Mouse (Mus musculus) limb, embryonic 11.5 days (tissue): ENCODE data around the gene Eno2. TPM values are rescaled to one million over a fixed set of nuclear protein-coding genes. Genes with fewer than 3 reads are reported as not detected.

Source experiments
- ATAC-seq: fragments of 200-750 bp; cut with Nextera tagmentation; 2 replicates; pipeline ENCODE4 v1.8.0; 2017; ENCODE audit warnings: low read depth; ENCODE audit not compliant: insufficient number of reproducible peaks, low FRiP score, low TSS enrichment
- DNase-seq: peaks from one replicate; pipeline ENCODE4 v3.0.0-alpha.2; 2015; ENCODE audit warnings: low spot score
- H3K27ac ChIP-seq: fragments of 300-500 bp; sonication (generic); replicated peaks from 2 replicates; pipeline ENCODE4 v1.5.1; 2014; ENCODE audit warnings: low read depth, mild to moderate bottlenecking, low read length
- H3K27me3 ChIP-seq: fragments of 300-500 bp; sonication (generic); 2 replicates; pipeline ENCODE4 v1.6.1; 2014; ENCODE audit warnings: mild to moderate bottlenecking, low read length, mixed read lengths; ENCODE audit not compliant: control insufficient read depth, insufficient read depth
- H3K36me3 ChIP-seq: fragments of 300-500 bp; sonication (generic); 2 replicates; pipeline ENCODE4 v1.6.1; 2014; ENCODE audit warnings: mild to moderate bottlenecking, low read length, moderate library complexity, mixed read lengths; ENCODE audit not compliant: control insufficient read depth, insufficient read depth
- H3K4me1 ChIP-seq: fragments of 300-500 bp; sonication (generic); 2 replicates; pipeline ENCODE4 v1.6.1; 2014; ENCODE audit warnings: low read length, mixed read lengths; ENCODE audit not compliant: control insufficient read depth, insufficient read depth
- H3K4me2 ChIP-seq: fragments of 300-500 bp; sonication (generic); 2 replicates; pipeline ENCODE4 v1.6.1; 2014; ENCODE audit warnings: low read depth, mild to moderate bottlenecking, moderate library complexity; ENCODE audit not compliant: severe bottlenecking
- H3K4me3 ChIP-seq: fragments of 300-500 bp; sonication (generic); 2 replicates; pipeline ENCODE4 v1.5.1; 2014; ENCODE audit warnings: low read depth, low read length
- H3K9ac ChIP-seq: fragments of 300-500 bp; sonication (generic); 2 replicates; pipeline ENCODE4 v1.6.1; 2014; ENCODE audit warnings: mild to moderate bottlenecking, low read length
- H3K9me3 ChIP-seq: fragments of 300-500 bp; sonication (generic); 2 replicates; pipeline ENCODE4 v1.6.1; 2016; ENCODE audit warnings: low read length; ENCODE audit not compliant: control insufficient read depth
- WGBS: fragments of 180-500 bp; shearing (Covaris S2); extraction: QIAGEN DNeasy Blood & Tissue Kit; methylation state at CpG from one replicate; pipeline ENCODE4 v1.1.7; 2014; 5-methylcytosine and 5-hydroxymethylcytosine counted together
- polyA plus RNA-seq: library from polyadenylated mRNA; unstranded; fragments of >200 nt; fragmentation: Nextera tagmentation; extraction: Ambion mirVana; gene quantifications from 2 replicates; pipeline ENCODE4 v1.2.1, GENCODE M21; 2014

Eno2 gene
- polyA plus RNA-seq, 1 experiment from 2014 or later, result 3.0 TPM

GRCm38 (mm10) chr6:124720904-124721303 lies 48.6 kb downstream of the Eno2 start:
- no peaks in the 10 kb centered on the region for H3K4me1 ChIP-seq
- 79% methylated on average over 11 of the region's 11 CpGs for WGBS
- H3K4me3 ChIP-seq, result no peak overlapping the region
- H3K9ac ChIP-seq, result no peak overlapping the region
- H3K27me3 ChIP-seq, result no peaks in the 10 kb centered on the region
- H3K27ac ChIP-seq, result no peak overlapping the region
- ATAC-seq, result no peak
- no peak overlapping the region for H3K4me2 ChIP-seq
- no peaks in the 10 kb centered on the region for H3K9me3 ChIP-seq
- DNase-seq, result no peak
- H3K36me3 ChIP-seq, result peaks cover 12% of the 10 kb centered on the region

GRCm38 (mm10) chr6:124719354-124719978 lies 50.0 kb downstream of the Eno2 start:
- no peaks in the 10 kb centered on the region for H3K9me3 ChIP-seq
- ATAC-seq (no peak), DNase-seq (no peak)
- H3K4me2 ChIP-seq, result no peak overlapping the region; the same call in 1 of the 2 replicates
- peak overlapping the region; percentile 13; the same call in 1 of the 2 replicates for H3K9ac ChIP-seq
- H3K27ac ChIP-seq, result 0 out of 2 replicates have a peak overlapping the region, but pooled peaks have one; percentile 42
- no peaks in the 10 kb centered on the region for H3K27me3 ChIP-seq
- peaks cover 23% of the 10 kb centered on the region for H3K36me3 ChIP-seq
- 65% methylated on average over 7 of the region's 7 CpGs for WGBS
- no peaks in the 10 kb centered on the region for H3K4me1 ChIP-seq
- no peak overlapping the region for H3K4me3 ChIP-seq

- Histone ChIP-seq H3K27me3 (no peaks in the 10 kb centered on the region), H3K9ac (no peak overlapping the region), H3K27ac (0 out of 2 replicates have a peak overlapping the region, but pooled peaks have one; percentile 42), H3K4me1 (no peaks in the 10 kb centered on the region), H3K4me2 (no peak overlapping the region), H3K4me3 (no peak overlapping the region), H3K36me3 (peaks cover 23% of the 10 kb centered on the region), H3K9me3 (no peaks in the 10 kb centered on the region)
- no peak for DNase-seq
- WGBS, result 62% methylated on average over 14 of the region's 16 CpGs
- 0 out of 2 replicates have a peak, but pooled peaks have one; percentile 15 for ATAC-seq
Measured at GRCm38 (mm10) chr6:124718703-124719102, 50.8 kb downstream of the Eno2 start.

GRCm38 (mm10) chr6:124717968-124718367 lies 51.5 kb downstream of the Eno2 start:
- Histone ChIP-seq H3K4me2 (no peak overlapping the region), H3K27me3 (no peaks in the 10 kb centered on the region), H3K4me3 (no peak overlapping the region), H3K4me1 (peaks cover 3% of the 10 kb centered on the region; the same call in 1 of the 2 replicates), H3K9ac (no peak overlapping the region), H3K36me3 (peaks cover 23% of the 10 kb centered on the region), H3K9me3 (no peaks in the 10 kb centered on the region), H3K27ac (no peak overlapping the region)
- 78% methylated on average over 13 of the region's 13 CpGs for WGBS
- DNase-seq (no peak), ATAC-seq (no peak)

- H3K27ac ChIP-seq, result no peak overlapping the region
Measured at GRCm38 (mm10) chr6:124716864-124717490, 52.5 kb downstream of the Eno2 start.

GRCm38 (mm10) chr6:124712918-124713317 lies 56.6 kb downstream of the Eno2 start:
- peaks cover 17% of the 10 kb centered on the region for H3K4me1 ChIP-seq
- ATAC-seq (no peak), DNase-seq (no peak)
- peaks cover 27% of the 10 kb centered on the region for H3K36me3 ChIP-seq
- no peaks in the 10 kb centered on the region for H3K9me3 ChIP-seq
- no peaks in the 10 kb centered on the region for H3K27me3 ChIP-seq
- peak overlapping the region; percentile 84 for H3K9ac ChIP-seq
- WGBS, result 14% methylated on average over 11 of the region's 11 CpGs
- peak overlapping the region; percentile 91 for H3K4me2 ChIP-seq
- peak overlapping the region; percentile 98 for H3K4me3 ChIP-seq
- H3K27ac ChIP-seq, result no peak overlapping the region

More at GRCm38 (mm10) chr6:124716864-124717490, 52.5 kb downstream of the Eno2 start:
- H3K4me1 ChIP-seq, result peaks cover 3% of the 10 kb centered on the region; the same call in 1 of the 2 replicates
- H3K4me2 ChIP-seq, result no peak overlapping the region
- H3K9me3 ChIP-seq, result no peaks in the 10 kb centered on the region
- no peaks in the 10 kb centered on the region for H3K27me3 ChIP-seq
- no peak for ATAC-seq
- 70% methylated on average over 20 of the region's 20 CpGs for WGBS
- H3K36me3 ChIP-seq, result peaks cover 23% of the 10 kb centered on the region
- no peak overlapping the region for H3K9ac ChIP-seq
- peak; percentile 72 for DNase-seq
- no peak overlapping the region for H3K4me3 ChIP-seq

- DNase-seq (peak; percentile 99), ATAC-seq (peak; percentile 95)
- Histone ChIP-seq H3K4me1 (peaks cover 17% of the 10 kb centered on the region), H3K27me3 (no peaks in the 10 kb centered on the region), H3K27ac (peak within 1 kb of the TSS; percentile 73), H3K9ac (peak within 1 kb of the TSS; percentile 84), H3K36me3 (peaks cover 22% of the 10 kb centered on the region), H3K4me2 (peak within 1 kb of the TSS; percentile 91), H3K4me3 (peak within 1 kb of the TSS; percentile 98), H3K9me3 (no peaks in the 10 kb centered on the region)
- WGBS, result under 1% methylated on average over 76 of the region's 76 CpGs
Measured at GRCm38 (mm10) chr6:124711824-124712782, 57.4 kb downstream of the Eno2 start, which contains the start of the genes Emg1 and Phb2. Emg1 (minus strand) TSS chr6:124712178. Phb2 (plus strand) TSS chr6:124712336.
